Mouse (Mus musculus) Patski (cell line): ENCODE measurements around the gene Emid1. TPM values are rescaled to one million over a fixed set of nuclear protein-coding genes. Genes with fewer than 3 reads are reported as not detected.
"Not testable (repeated sequence)": the region's sequence is repeated elsewhere in the genome, so short reads cannot be mapped to it uniquely, and the experiment has no call there.

Source experiments
- ATAC-seq: fragments of 100-300 bp; one replicate; pipeline ENCODE4 v1.8.0; 2021
- CTCF ChIA-PET: fragments of 350-600 bp; sonication (Branson Sonifier 250); formaldehyde crosslinking; loops from one replicate; lab custom pipeline; 2022; ENCODE audit warnings: inconsistent platforms; lab: Charles Lee
- POLR2A ChIA-PET: fragments of 350-600 bp; sonication (Branson Sonifier 250); formaldehyde crosslinking; loops from one replicate; lab custom pipeline; 2022; ENCODE audit warnings: antibody characterized with exemption, inconsistent platforms; lab: Charles Lee
- DNase-seq: peaks from one replicate; pipeline ENCODE4 v3.0.0-alpha.2; 2011; ENCODE audit warnings: low read depth, low spot score
- H3K27me3 ChIP-seq: fragments of 371-371 bp; one replicate; pipeline ENCODE4 v1.5.1; 2021
- CTCF ChIP-seq: fragments of 100-300 bp; IDR thresholded peaks from one replicate; pipeline ENCODE4 v1.5.1; 2021
- in situ Hi-C: fragments of 300-500 bp; cut with MboI; formaldehyde crosslinking; loops from 3 replicates; pipeline ENCODE4 v1.11.1; 2018; ENCODE audit warnings: low pct_unique_long_range_greater_than_20kb, mixed read lengths
- polyA plus RNA-seq: library from polyadenylated mRNA; unstranded; gene quantifications from one replicate; pipeline ENCODE4 v1.2.3, GENCODE M21; 2021

Emid1 gene
- polyA plus RNA-seq, 1 experiment from 2014 or later = not detected

DNA sequence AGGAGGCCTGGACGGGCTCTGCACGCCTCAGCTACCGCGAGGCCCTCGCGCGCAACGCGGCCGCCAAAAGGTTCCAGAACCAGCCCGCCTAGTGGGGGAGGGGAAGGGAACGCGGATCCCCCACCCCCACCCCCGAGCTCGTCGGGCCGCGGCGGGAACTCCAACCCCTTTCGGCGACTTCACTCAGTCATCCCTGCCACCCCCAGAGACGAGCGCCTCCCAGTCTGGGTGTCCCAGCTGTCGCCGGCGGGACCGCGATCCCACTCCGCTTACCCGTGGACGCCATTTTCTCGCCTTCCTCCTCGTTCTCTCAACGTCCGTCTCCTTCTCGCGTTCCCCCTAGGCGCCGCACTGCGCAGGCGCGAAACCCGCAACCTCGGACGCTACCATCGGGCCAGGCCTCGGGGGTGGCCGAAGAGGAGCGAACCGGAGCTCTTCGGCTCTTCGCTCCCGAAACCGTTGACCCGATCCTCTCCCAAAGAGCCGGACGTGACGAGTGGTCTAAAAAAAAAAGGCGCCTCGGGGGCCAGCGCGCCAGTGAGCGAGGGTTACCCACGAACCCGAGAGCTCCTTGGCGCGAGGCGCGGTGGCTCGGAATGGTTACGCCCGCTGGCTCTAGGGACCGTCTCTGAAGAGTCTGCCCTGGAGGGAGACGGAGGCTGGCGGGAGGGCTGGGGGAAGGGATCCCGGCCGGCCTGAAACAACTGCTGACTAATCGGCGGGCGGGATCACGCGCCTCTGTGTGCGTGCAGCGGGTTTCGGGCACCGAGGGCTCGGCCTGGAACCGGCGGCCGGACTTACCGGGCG, 53.1 kb downstream of the Emid1 start, which contains the start of the genes Rhbdd3 and Ewsr1:
Gene Rhbdd3 (plus strand): TSS at position 191 of the 807 bp plus-strand sequence.
Gene Ewsr1 (minus strand): TSS at position 531 of the 807 bp plus-strand sequence.
- peak; percentile 75 for ATAC-seq
- H3K27me3 ChIP-seq = no peaks in the 10 kb centered on the region
- CTCF ChIA-PET = interaction anchor here (1.8 kb wide), 1 partner anchor 10 kb away, joined by 6 read pairs; no protein-coding TSS in a partner anchor
- TF ChIP-seq CTCF = no peak
- peak; percentile 81 for DNase-seq
- in situ Hi-C loops = no loop called here
- POLR2A ChIA-PET = interaction anchor here (0.6 to 2.6 kb wide), 5 partner anchors 10 to 106 kb away, joined by 3 to 11 read pairs (median 4); no protein-coding TSS in a partner anchor

DNA sequence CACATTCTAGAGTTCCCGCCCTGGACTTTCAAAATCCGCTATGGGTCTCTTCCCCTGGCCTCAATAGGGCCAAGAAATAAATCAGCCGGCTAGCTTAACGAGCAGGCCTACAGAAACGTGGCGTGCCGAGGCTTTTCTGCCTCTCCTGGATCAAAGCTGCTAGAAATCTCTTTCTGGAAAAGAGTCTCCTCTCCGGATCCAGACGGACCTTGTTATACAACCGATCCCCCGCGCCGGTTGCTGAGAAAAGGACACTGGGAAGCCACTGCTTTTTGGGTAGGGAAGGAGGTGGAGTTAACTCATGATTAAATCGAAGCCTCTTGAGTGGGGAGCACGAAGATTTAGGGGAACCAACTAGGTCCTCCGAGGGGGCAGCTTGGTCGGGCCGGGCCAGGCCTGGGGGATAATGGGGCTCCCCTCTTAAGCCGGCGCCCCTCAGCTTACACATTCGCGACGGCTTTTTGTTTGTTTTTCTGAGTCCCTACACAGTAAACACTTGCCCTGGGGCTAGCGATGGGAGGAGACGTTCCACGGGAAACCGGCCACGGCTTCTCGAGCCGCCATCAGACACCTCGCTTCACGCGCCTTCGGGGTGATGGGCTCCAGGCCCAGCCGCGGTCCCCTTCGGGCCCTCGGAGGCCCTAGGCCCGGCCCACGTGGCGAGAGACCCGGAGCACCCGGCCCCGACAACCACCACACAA, 53.9 kb downstream of the Emid1 start:
- in situ Hi-C loops = no loop called here
- no peak for TF ChIP-seq CTCF
- no peaks in the 10 kb centered on the region for H3K27me3 ChIP-seq
- ATAC-seq = no peak
- CTCF ChIA-PET = no interaction called here
- POLR2A ChIA-PET = interaction anchor here (0.7 to 2.6 kb wide), 2 partner anchors 12 to 36 kb away, joined by 3 to 11 read pairs; no protein-coding TSS in a partner anchor
- DNase-seq = no peak

DNA sequence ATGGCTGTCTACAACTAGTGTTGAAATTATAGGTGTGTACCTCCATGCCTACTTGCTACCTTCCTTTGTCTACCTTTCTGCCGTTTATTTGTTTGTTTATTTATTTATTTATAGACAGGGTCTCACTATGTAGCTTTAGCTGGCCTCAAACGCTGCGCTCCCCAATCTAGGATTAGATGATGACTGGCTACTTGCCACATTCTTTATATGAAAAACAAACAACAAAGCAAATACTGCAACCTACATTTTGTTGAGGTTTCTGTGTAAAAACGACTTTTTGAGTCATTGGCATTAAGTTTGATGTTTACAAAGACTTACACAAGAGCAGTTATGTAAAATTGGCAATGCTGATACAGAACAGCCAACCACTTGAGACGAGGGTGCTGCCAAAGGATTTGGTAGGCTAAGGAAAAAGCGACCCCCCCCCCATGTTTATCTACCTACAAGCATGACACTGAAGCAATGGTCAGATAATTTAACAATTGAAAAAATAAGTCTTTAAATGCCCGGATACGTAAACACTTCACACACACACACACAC, 55.5 kb downstream of the Emid1 start:
- POLR2A ChIA-PET = interaction anchor here (2.6 kb wide), 1 partner anchor 10 kb away, joined by 11 read pairs; no protein-coding TSS in a partner anchor
- in situ Hi-C loops = no loop called here
- H3K27me3 ChIP-seq = no peaks in the 10 kb centered on the region
- CTCF ChIA-PET = interaction anchor here (2.0 kb wide), 1 partner anchor 10 kb away, joined by 5 read pairs; no protein-coding TSS in a partner anchor
- no peak for TF ChIP-seq CTCF
- no peak for DNase-seq
- ATAC-seq = no peak

DNA sequence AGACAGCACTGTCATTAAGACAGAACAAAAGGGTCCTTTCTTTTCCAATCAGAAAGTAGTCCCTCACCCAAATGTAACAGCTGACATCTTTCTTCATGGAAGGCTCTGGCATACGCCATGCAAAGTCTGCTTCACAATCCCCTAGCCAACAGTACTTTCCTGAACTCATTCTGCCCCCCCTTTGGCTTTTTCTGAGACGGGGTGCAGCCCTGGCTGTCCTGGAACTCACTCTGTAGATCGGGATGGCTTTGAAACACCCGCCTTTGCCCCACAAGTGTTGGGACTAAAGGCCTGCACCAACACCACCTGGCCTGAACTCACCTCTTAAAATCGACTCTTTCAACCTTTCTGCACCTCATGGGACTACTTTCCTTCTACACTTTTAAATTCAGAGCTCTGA, 56.2 kb downstream of the Emid1 start:
- ChIA-PET POLR2A (no interaction called here), CTCF (interaction anchor here (2.0 kb wide), 1 partner anchor 9 kb away, joined by 5 read pairs; no protein-coding TSS in a partner anchor)
- in situ Hi-C loops = no loop called here
- no peak for TF ChIP-seq CTCF
- H3K27me3 ChIP-seq = no peaks in the 10 kb centered on the region
- DNase-seq = no peak
- no peak for ATAC-seq

DNA sequence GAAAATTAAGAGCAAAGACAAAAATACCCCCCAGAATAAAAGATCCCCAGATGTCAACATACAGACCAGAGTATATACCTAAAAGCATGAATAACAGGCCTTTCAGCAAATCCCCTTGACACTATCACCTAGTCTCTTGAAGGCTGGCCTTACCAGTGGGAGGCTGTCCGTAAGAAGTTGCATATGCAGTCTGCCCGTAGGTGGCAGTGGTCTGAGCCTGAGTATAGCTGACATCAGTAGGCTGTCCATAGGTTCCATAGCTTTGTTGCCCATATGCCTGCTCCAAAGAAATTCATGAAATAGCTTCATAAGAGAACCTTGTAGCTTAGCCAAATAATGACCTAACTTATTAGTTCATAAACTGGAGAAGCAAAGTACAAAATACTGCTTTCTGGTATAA, 60.4 kb downstream of the Emid1 start:
- ATAC-seq = no peak
- ChIA-PET CTCF (interaction anchor here (1.1 to 1.3 kb wide), 2 partner anchors 17 to 20 kb away, joined by 3 read pairs; no protein-coding TSS in a partner anchor), POLR2A (no interaction called here)
- H3K27me3 ChIP-seq = no peaks in the 10 kb centered on the region
- in situ Hi-C loops = no loop called here
- TF ChIP-seq CTCF = no peak
- no peak for DNase-seq

DNA sequence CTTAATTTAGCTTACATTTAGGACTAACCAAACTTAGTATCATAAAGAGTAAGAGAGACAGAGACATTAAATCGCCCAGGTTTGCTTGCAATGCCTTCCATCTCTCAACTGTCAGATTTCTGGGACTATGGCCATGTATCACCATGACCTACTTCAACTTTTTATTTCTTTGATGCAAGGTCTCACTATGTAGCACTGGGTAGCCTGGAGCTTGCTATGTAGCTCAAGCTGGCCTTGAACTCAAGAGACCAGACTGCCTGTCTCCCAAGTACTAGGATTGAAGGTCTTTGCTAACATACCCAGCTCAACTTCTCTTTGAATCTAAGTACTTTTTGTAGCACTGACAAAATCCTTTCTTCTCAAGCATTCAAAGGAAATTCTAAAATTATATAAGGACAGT, 62.9 kb downstream of the Emid1 start:
- ATAC-seq (no peak), DNase-seq (no peak)
- ChIA-PET CTCF (interaction anchor here (1.0 kb wide), 1 partner anchor 10 kb away, joined by 6 read pairs; the partner anchor contains the start of genes Ewsr1 and Rhbdd3), POLR2A (interaction anchor here (1.6 kb wide), 1 partner anchor 10 kb away, joined by 6 read pairs; the partner anchor contains the start of genes Ewsr1 and Rhbdd3)
- in situ Hi-C loops = no loop called here
- no peak for TF ChIP-seq CTCF
- H3K27me3 ChIP-seq = no peaks in the 10 kb centered on the region

DNA sequence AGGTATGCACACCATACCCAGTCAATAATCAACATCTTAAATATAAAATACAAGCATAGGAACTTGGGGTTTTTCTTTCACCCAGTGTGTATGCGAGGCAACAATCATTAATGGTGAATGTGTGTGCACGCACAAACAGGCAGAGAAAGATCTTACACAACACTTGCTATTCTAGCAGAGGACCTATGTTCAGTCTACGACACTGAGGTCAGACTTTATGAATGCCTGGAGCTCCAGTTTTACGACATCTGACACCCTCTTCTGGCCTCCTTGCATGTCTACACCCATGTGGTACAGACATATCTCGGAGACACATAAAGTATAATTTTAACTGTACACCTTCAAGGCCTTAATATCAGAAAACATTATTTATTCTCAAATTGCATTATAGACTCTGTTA, 75.2 kb downstream of the Emid1 start:
- ATAC-seq, DNase-seq, POLR2A ChIA-PET, H3K27me3 ChIP-seq, in situ Hi-C loops: not testable (repeated sequence)
- CTCF ChIA-PET = interaction anchor here (1.3 to 2.9 kb wide), 2 partner anchors 10 to 11 kb away, joined by 3 to 18 read pairs; no protein-coding TSS in a partner anchor

DNA sequence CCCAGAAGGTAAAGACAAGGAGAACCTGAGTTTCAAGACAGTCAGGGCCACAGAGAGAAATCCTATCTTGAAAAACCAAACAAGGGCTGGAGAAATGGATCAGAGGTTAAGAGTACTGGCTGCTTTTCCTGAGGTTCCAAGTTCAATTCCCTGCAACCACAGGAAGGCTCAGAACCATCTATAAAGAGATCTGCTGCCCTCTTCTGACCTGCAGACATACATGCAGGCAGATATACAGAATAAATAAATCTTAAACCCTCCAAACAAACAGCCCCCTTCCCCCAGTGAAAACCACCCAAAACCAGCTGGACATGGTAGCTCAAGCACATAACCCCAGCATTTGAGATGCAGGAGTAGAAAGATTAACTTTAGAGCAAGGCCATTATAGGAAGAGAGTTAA, 76.3 kb downstream of the Emid1 start:
- ATAC-seq (no peak), DNase-seq (no peak)
- in situ Hi-C loops = no loop called here
- no peaks in the 10 kb centered on the region for H3K27me3 ChIP-seq
- CTCF ChIA-PET = interaction anchor here (1.0 to 2.9 kb wide), 6 partner anchors 8 to 16 kb away, joined by 3 to 18 read pairs (median 4); no protein-coding TSS in a partner anchor
- POLR2A ChIA-PET = no interaction called here
- peak; percentile 44 for TF ChIP-seq CTCF

DNA sequence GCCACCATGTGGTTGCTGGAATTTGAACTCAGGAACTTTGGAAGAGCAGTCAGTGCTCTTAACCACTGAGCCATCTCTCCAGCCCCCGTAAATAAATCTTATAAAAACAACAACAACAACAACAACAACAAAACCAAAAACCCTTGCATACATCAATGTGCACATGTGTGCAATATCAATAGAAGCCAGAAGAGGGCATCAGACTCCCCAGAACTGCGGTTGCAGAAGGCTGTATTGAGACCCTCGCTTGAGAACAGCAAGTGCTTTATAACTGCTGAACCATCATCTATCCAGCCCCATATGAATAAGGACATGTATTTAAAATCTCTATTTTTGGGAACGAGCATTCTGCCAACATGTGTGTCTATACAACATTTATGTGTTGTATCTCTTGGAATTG, 77.2 kb downstream of the Emid1 start:
- no peaks in the 10 kb centered on the region for H3K27me3 ChIP-seq
- in situ Hi-C loops = no loop called here
- TF ChIP-seq CTCF = peak; percentile 69
- ChIA-PET POLR2A (no interaction called here), CTCF (interaction anchor here (1.0 to 2.9 kb wide), 7 partner anchors 8 to 17 kb away, joined by 3 to 18 read pairs (median 3); partner anchors contain the start of gene Gas2l1)
- ATAC-seq = no peak
- DNase-seq = no peak
